Mouse (Mus musculus) T-helper 17 cell (primary cell): ENCODE measurements at regions not wholly inside any gene's neighbourhood (a gene's known extent, or its start where the extent isn't known, plus 50 kb on each side); places are given as distances from the start of the nearest gene placed in this dataset.

Source experiments
- in situ Hi-C, 2 experiments: fragments of 300-600 bp; cut with MboI, MseI; formaldehyde crosslinking; loops; 1 replicate in 1 of 2; 2 replicates in 1 of 2; pipeline ENCODE4 v1.15.1; 2025; ENCODE audit warnings: high pct_unique_total_duplicates in 2 of 2

- in situ Hi-C loops = no loop called here
Observed at GRCm38 (mm10) chr12:54456731-54457130, 199.6 kb downstream of the Sptssa start.

GRCm38 (mm10) chr12:54454606-54455005 is 201.8 kb downstream of the Sptssa start:
- in situ Hi-C loops = no loop called here

- in situ Hi-C loops = no loop called here
Observed at GRCm38 (mm10) chr12:54453343-54453742, 203.0 kb downstream of the Sptssa start.

GRCm38 (mm10) chr12:54450369-54450768 is 206.0 kb downstream of the Sptssa start:
- in situ Hi-C loops = no loop called here

DNA sequence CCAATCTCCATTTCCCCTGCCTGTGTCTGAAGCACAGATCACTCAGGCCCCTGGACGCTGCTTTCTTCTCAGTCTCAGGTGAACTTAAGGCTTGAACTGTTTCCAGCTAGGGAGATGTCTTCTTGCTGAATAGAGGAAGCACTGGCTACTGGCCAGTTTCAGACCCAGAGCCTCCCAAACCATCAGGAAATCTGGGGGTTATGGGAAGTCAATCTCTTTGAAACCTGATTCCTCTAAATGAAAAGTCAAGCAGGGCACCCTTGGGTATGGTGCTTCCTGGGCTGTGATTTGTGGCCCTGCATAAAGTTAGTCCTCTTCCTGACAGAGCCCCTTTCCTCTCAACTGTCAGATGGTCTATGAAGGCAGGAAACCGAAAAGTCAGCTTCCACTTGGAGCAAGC is 208.2 kb downstream of the Sptssa start:
- in situ Hi-C loops = no loop called here

DNA sequence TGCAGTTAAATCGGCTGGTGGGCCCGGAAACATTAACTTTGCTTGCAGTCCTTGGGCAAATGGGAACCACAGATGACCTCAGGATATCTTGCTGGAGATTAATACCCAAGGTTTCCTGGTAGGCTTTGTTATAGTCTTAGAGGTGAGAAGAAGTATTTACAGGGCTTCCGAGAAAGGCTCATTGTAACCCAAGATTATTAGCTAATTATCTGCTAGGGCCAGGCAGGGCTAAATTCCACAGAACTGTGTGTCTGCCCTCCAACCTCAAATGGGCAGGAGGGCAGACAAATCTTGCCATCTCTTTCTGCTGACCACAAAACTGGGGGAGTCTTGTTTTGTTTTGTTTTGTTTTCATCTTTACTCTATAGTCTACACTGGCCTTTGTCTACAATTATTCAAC is 209.0 kb downstream of the Sptssa start:
- in situ Hi-C loops = no loop called here

DNA sequence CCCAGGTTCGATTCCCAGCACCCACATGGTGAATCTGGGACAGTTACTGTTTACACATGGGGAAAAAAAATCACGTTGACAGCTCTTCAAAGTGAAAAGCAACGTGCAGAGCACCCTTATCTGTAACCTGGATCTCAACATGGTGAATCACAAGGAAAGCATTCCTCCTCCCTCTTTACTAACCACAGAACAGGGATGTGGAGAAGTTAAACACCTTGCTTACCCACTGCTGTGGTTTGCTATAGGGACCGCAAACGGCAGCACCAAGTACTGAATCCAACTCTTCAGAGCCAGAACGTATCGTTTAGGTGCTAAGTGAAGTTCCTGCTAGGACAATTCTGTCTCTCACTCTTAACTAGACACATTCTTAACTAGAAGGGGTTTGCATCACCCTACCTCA is 210.0 kb downstream of the Sptssa start:
- in situ Hi-C loops = no loop called here

- in situ Hi-C loops = no loop called here
Observed at GRCm38 (mm10) chr12:54444416-54444815, 212.0 kb downstream of the Sptssa start.

DNA sequence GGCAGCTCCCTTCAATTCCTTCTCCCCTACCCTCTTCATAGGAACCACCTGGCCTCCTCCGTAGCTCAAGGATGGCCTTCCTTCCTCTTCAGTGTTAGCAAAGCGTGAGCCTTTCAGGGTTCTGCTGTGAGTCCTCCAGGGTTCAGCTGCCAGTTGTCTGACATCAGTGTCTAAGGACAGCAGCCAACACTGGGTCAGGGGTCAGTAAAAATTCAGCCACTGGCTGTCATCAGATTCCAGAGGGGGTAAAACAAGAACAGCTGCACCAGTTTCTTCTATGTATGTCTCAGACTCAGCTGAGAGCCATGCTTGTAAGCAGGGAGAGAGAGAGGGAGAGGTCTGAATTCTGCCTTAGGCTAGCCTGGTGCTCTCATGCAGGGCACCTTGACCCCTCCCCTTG is 213.1 kb downstream of the Sptssa start:
- in situ Hi-C loops = no loop called here

GRCm38 (mm10) chr12:54442408-54442807 is 214.0 kb downstream of the Sptssa start:
- in situ Hi-C loops = no loop called here

- in situ Hi-C loops = no loop called here
Observed at GRCm38 (mm10) chr12:54440851-54441593, 215.4 kb downstream of the Sptssa start.

GRCm38 (mm10) chr12:54438793-54439192 is 217.6 kb downstream of the Sptssa start:
- in situ Hi-C loops = loop anchor here in 1 of 2 experiments (5.0 kb wide), 1 partner anchor 36 kb away; no protein-coding TSS in a partner anchor

- in situ Hi-C loops = no loop called here
Observed at GRCm38 (mm10) chr12:54425236-54425635, 221.6 kb upstream of the Egln3 start.

GRCm38 (mm10) chr12:54414829-54415228 is 211.2 kb upstream of the Egln3 start:
- in situ Hi-C loops = no loop called here

GRCm38 (mm10) chr12:54414201-54414600 is 210.5 kb upstream of the Egln3 start:
- in situ Hi-C loops = no loop called here

DNA sequence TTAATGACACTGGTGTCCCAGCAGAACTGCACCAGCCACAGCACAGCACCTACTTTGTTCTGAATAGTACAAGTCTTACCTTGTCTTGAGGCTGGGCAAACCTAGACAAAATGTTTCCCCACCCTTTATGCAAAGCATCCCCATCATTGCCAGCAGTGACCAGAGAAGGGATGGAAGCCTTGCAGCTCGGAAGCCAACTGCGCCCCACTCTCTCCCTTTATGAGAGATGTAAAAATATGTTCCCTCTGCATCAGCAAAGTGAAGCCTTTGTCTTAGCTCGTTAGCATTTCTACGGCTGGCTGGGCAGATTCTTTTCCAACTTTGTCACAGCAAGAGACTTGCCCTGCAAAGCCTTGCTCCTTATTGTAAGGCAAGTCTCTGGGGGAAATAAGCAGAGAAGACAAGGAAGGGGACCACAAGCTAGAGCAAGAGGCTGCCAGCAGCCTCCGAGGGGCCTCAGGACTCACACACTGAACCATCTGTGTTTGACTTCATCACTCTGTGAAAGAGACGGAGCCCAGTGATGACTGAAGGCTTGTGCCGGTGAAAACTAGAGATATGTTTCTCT is 206.5 kb upstream of the Egln3 start:
- in situ Hi-C loops = no loop called here

GRCm38 (mm10) chr12:54408906-54409305 is 205.2 kb upstream of the Egln3 start:
- in situ Hi-C loops = no loop called here

- in situ Hi-C loops = no loop called here
Observed at GRCm38 (mm10) chr12:54407301-54407896, 203.7 kb upstream of the Egln3 start.

GRCm38 (mm10) chr12:54405066-54405465 is 201.4 kb upstream of the Egln3 start:
- in situ Hi-C loops = no loop called here

- in situ Hi-C loops = loop anchor here in 1 of 2 experiments (5.0 kb wide), 1 partner anchor 35 kb away; no protein-coding TSS in a partner anchor
Observed at GRCm38 (mm10) chr12:54402591-54402990, 198.9 kb upstream of the Egln3 start.

GRCm38 (mm10) chr12:54401665-54402064 is 198.0 kb upstream of the Egln3 start:
- in situ Hi-C loops = loop anchor here in 1 of 2 experiments (5.0 kb wide), 1 partner anchor 36 kb away; no protein-coding TSS in a partner anchor

- in situ Hi-C loops = loop anchor here in 1 of 2 experiments (5.0 kb wide), 1 partner anchor 37 kb away; no protein-coding TSS in a partner anchor
Observed at GRCm38 (mm10) chr12:54400084-54400483, 196.4 kb upstream of the Egln3 start.

GRCm38 (mm10) chr12:54398080-54398479 is 194.4 kb upstream of the Egln3 start:
- in situ Hi-C loops = loop anchor here in 1 of 2 experiments (25.0 kb wide), 1 partner anchor 1136 kb away; no protein-coding TSS in a partner anchor
